Mouse (Mus musculus) liver, embryonic 14.5 days (tissue): ENCODE results near the gene Grid2ip. TPM values are rescaled to one million over a fixed set of nuclear protein-coding genes. Genes with fewer than 3 reads are reported as not detected.

Experiments used
- ATAC-seq: fragments of 200-750 bp; cut with Nextera tagmentation; 2 replicates; pipeline ENCODE4 v1.8.0; 2017; ENCODE audit warnings: moderate number of reproducible peaks, mild to moderate bottlenecking, moderate library complexity; ENCODE audit not compliant: insufficient read depth
- DNase-seq, 3 experiments: peaks; one replicate each; pipeline ENCODE4 v3.0.0-alpha.2; 2012 to 2013; ENCODE audit warnings: low read depth in 3 of 3, low spot score in 3 of 3
- H3K27ac ChIP-seq: fragments of 300-500 bp; sonication (generic); 2 replicates; pipeline ENCODE4 v1.5.1; 2014; ENCODE audit warnings: moderate library complexity, mild to moderate bottlenecking, control low read depth, inconsistent platforms
- H3K27me3 ChIP-seq: fragments of 300-500 bp; sonication (generic); 2 replicates; pipeline ENCODE4 v1.6.1; 2014; ENCODE audit warnings: mild to moderate bottlenecking, low read length, moderate library complexity; ENCODE audit not compliant: control insufficient read depth, insufficient read depth
- H3K36me3 ChIP-seq: fragments of 300-500 bp; sonication (generic); replicated peaks from 2 replicates; pipeline ENCODE4 v1.6.1; 2014; ENCODE audit warnings: low read depth; ENCODE audit not compliant: control insufficient read depth, insufficient read depth
- H3K4me1 ChIP-seq, 2 experiments: fragments of 200-500 bp in 1 of 2; fragments of 300-500 bp in 1 of 2; sonication (generic) in 1 of 2; replicated peaks; 2 replicates each; pipeline ENCODE4 v1.6.1; 2012 to 2014; ENCODE audit warnings: antibody characterized with exemption in 1 of 2, inconsistent platforms in 1 of 2, low read length in 1 of 2; ENCODE audit not compliant: control insufficient read depth in 2 of 2, insufficient read depth in 2 of 2
- H3K4me2 ChIP-seq: fragments of 300-500 bp; sonication (generic); 2 replicates; pipeline ENCODE4 v1.6.1; 2014; ENCODE audit warnings: low read depth, mild to moderate bottlenecking, control low read depth, moderate library complexity
- H3K4me3 ChIP-seq, 2 experiments: fragments of 200-500 bp in 1 of 2; fragments of 300-500 bp in 1 of 2; sonication (generic) in 1 of 2; 2 replicates each; pipeline ENCODE4 v1.5.1; 2012 to 2014; ENCODE audit warnings: low read depth in 2 of 2, low read length in 2 of 2, mild to moderate bottlenecking in 2 of 2, control low read depth in 1 of 2, inconsistent platforms in 1 of 2, moderate library complexity in 1 of 2; ENCODE audit not compliant: insufficient read depth in 1 of 2
- H3K9ac ChIP-seq: fragments of 300-500 bp; sonication (generic); replicated peaks from 2 replicates; pipeline ENCODE4 v1.6.1; 2014; ENCODE audit warnings: mild to moderate bottlenecking, control low read depth, moderate library complexity
- H3K9me3 ChIP-seq: fragments of 300-500 bp; sonication (generic); 2 replicates; pipeline ENCODE4 v1.6.1; 2016; ENCODE audit warnings: low read length, mixed read lengths; ENCODE audit not compliant: control insufficient read depth
- CTCF ChIP-seq: IDR thresholded peaks from 2 replicates; pipeline ENCODE4 v1.5.1; 2016; ENCODE audit warnings: antibody characterized with exemption, low read depth, control low read depth
- EP300 ChIP-seq: IDR thresholded peaks from 2 replicates; pipeline ENCODE4 v1.6.1; 2016; ENCODE audit warnings: antibody characterized with exemption, low read depth
- WGBS: fragments of 180-500 bp; shearing (Covaris S2); extraction: QIAGEN DNeasy Blood & Tissue Kit; methylation state at CpG from one replicate; pipeline ENCODE4 v1.1.7; 2014; ENCODE audit not compliant: insufficient replicate concordance; 5-methylcytosine and 5-hydroxymethylcytosine counted together
- polyA plus RNA-seq, 2 experiments: library from polyadenylated mRNA; depleted of rRNA in 1 of 2; stranded (reverse) in 1 of 2; unstranded in 1 of 2; fragments of >200 nt; fragmentation: Nextera tagmentation in 1 of 2; extraction: Ambion mirVana in 1 of 2; gene quantifications; 2 replicates each; pipeline versions ENCODE4 v1.2.1 to v1.2.3; 2012 to 2014

The Grid2ip gene
- polyA plus RNA-seq, 2 experiments = 0.01 TPM; not detected in 1

DNA sequence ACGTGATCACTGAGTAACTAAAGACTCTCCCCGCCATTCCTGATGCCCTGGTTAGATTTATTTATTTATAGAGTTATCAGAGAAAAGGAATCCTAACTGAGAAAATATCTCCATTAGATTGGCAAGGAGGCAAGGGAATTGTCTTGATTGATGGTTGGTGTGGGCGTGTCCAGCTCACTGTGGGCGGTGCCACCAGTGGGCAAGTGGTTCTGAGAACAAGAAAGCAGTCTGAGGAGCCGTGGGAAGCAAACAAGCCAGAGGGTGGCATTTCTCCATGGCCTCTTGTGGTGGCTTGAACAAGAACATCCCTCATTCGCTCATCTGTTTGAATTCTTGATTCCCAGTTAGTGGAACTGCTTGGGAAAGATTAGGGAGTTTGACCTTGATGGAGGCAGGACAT lies 17.5 kb upstream of the Grid2ip start:
- Histone ChIP-seq H3K27me3 (no peaks in the 10 kb centered on the region), H3K27ac (no peak overlapping the region), H3K4me3 (no peak overlapping the region), H3K36me3 (no peaks in the 10 kb centered on the region), H3K4me1 (no peaks in the 10 kb centered on the region), H3K4me2 (no peak overlapping the region), H3K9me3 (no peaks in the 10 kb centered on the region), H3K9ac (no peak overlapping the region)
- ATAC-seq (no peak), DNase-seq (no peak)
- 34% methylated on average over 6 of the region's 6 CpGs for WGBS
- TF ChIP-seq CTCF (no peak), EP300 (no peak)

DNA sequence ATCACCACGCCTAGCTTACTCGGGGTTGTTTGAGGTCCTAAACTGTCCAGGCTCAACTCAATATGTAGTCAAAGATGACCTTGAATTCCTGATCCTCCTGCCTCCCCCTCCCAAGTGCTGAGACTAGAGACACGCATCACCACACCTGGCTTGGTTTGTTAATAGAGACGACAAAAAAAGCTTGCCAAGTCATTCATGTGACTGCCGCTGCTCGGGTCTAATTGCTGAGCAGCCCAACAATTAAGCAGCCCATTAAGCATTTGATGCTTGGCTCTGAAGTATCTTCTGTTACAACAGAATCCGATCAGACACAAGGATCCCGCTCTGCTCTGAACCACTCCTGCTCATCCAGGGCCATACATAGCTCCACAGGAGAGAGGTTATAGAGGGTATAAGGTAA lies 10.8 kb upstream of the Grid2ip start:
- Histone ChIP-seq H3K4me3 (no peak overlapping the region), H3K27ac (no peak overlapping the region), H3K4me1 (no peaks in the 10 kb centered on the region), H3K36me3 (no peaks in the 10 kb centered on the region), H3K27me3 (no peaks in the 10 kb centered on the region), H3K4me2 (no peak overlapping the region), H3K9ac (no peak overlapping the region), H3K9me3 (no peaks in the 10 kb centered on the region)
- ATAC-seq (no peak), DNase-seq (no peak)
- 64% methylated on average over 8 of the region's 8 CpGs for WGBS
- no peak for TF ChIP-seq EP300
- TF ChIP-seq CTCF = no peak

DNA sequence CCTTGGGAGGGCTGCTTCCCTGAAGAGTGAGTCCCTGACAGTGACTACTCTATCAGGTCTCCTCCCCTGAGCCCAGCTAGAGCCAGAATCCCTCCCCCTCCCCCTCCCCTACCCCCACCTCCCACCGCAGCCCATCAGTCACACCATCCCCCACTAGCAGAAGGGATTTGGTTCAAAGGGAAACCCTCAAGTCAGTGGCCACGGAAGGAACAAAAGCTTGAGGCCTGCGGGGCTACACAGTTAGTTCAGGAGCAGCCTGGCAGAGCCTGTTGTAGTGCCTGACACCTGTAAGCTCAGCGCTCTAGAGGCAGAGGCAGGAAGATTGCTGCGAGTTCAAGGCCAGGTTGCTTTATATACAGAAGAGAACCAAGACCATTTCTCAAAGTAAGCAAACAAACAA lies 1.1 kb upstream of the Grid2ip start:
- ATAC-seq = no peak
- no peak for DNase-seq
- Histone ChIP-seq H3K36me3 (no peaks in the 10 kb centered on the region), H3K4me2 (no peak overlapping the region), H3K27ac (no peak overlapping the region), H3K9ac (no peak overlapping the region), H3K9me3 (no peaks in the 10 kb centered on the region), H3K4me3 (no peak overlapping the region), H3K27me3 (peaks cover 18% of the 10 kb centered on the region), H3K4me1 (no peaks in the 10 kb centered on the region)
- 30% methylated on average over 5 of the region's 5 CpGs for WGBS
- no peak for TF ChIP-seq EP300
- TF ChIP-seq CTCF = no peak

DNA sequence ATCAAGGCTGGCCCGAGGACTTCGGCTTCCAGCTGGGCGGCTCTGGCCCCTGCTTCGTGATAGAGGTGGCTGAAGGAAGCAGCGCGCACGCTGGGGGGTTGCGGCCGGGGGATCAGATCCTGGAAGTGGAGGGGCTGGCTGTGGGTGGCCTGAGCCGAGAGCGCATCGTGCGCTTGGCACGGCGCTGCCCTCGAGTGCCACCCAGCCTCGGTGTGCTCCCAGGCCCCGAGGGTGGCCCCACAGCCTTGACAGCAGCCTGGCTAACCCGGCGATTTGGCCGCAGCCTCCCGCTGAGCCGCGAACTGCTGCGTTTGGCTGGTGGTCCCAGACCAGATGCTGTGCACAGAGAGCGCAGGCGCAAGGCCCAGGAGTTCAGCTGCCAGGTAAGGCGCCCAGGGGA lies 426 bp downstream of the Grid2ip start:
- Histone ChIP-seq H3K9ac (no peak overlapping the region), H3K4me3 (no peak overlapping the region), H3K4me2 (no peak overlapping the region), H3K27ac (no peak overlapping the region), H3K9me3 (no peaks in the 10 kb centered on the region), H3K36me3 (no peaks in the 10 kb centered on the region), H3K27me3 (peaks cover 18% of the 10 kb centered on the region), H3K4me1 (no peaks in the 10 kb centered on the region)
- TF ChIP-seq CTCF (no peak), EP300 (no peak)
- 6% methylated on average over 28 of the region's 28 CpGs for WGBS
- ATAC-seq (no peak), DNase-seq (no peak)

DNA sequence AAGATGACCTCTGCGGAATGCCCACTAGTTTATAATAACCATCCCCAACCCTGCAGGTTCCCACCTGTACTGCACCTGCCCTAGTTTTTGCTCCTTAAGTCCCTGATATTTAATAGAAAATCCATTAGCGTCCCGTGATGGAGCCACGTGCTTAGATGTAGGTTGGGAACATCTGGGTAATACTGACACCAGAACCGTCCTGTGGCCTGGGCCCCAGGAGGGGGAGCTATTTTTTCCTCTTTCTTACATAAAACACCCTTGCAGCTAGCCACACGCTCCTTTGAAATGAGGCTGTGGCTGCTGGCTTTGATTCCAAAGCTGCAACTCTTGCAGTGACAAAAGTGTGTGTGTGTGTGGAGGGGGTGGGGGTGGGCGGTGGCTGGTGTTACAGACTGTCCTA lies 2.1 kb downstream of the Grid2ip start:
- H3K27ac ChIP-seq = no peak overlapping the region
- peaks cover 29% of the 10 kb centered on the region for H3K27me3 ChIP-seq
- H3K4me1 ChIP-seq = no peaks in the 10 kb centered on the region
- TF ChIP-seq CTCF (no peak), EP300 (no peak)
- no peak overlapping the region for H3K4me2 ChIP-seq
- no peak overlapping the region for H3K4me3 ChIP-seq
- DNase-seq (no peak), ATAC-seq (no peak)
- 26% methylated on average over 7 of the region's 7 CpGs for WGBS
- H3K9ac ChIP-seq = no peak overlapping the region
- no peaks in the 10 kb centered on the region for H3K9me3 ChIP-seq
- no peaks in the 10 kb centered on the region for H3K36me3 ChIP-seq

DNA sequence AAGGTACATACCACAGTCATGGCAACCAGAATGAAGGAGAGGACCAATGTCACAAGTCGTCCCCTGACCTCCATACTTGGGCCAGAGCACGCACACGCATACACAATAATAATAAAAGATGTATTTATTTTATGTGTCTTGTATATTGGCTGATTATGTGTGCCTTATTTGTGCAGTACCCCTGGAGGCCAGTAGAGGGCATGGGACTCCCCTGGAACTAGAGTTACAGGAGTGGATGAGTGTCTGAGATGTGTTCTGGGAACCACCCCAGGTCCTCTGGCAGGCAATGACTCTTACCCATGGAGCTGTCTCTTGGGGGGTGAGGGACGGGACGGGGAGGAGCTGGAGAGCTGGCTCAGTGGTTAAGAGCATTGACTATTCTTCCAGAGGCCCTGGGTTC lies 2.9 kb downstream of the Grid2ip start:
- H3K4me1 ChIP-seq = no peaks in the 10 kb centered on the region
- H3K4me2 ChIP-seq = no peak overlapping the region
- no peak for ATAC-seq
- no peaks in the 10 kb centered on the region for H3K9me3 ChIP-seq
- peak in 1 of 3 experiments; percentile 13 for DNase-seq
- peak; percentile 81 for TF ChIP-seq CTCF
- no peak for TF ChIP-seq EP300
- H3K36me3 ChIP-seq = no peaks in the 10 kb centered on the region
- peaks cover 35% of the 10 kb centered on the region for H3K27me3 ChIP-seq
- H3K27ac ChIP-seq = no peak overlapping the region
- whole genome bisulfite sequencing = 35% methylated on average over 5 of the region's 5 CpGs
- no peak overlapping the region for H3K9ac ChIP-seq
- H3K4me3 ChIP-seq = no peak overlapping the region
